Mouse (Mus musculus) embryonic facial prominence, embryonic 15.5 days (tissue): ENCODE measurements around the gene Col2a1. TPM values are rescaled to one million over a fixed set of nuclear protein-coding genes. Genes with fewer than 3 reads are reported as not detected.
A peak's percentile ranks its signal among the peaks of the same experiment; 100 is the strongest.

Source experiments
- ATAC-seq: fragments of 200-750 bp; cut with Nextera tagmentation; 2 replicates; pipeline ENCODE4 v1.8.0; 2017; ENCODE audit warnings: low read depth, moderate TSS enrichment; ENCODE audit not compliant: insufficient number of reproducible peaks, low FRiP score, low TSS enrichment
- H3K27ac ChIP-seq: fragments of 300-500 bp; sonication (generic); replicated peaks from 2 replicates; pipeline ENCODE4 v1.5.1; 2015; ENCODE audit warnings: mild to moderate bottlenecking, inconsistent platforms
- H3K27me3 ChIP-seq: fragments of 300-500 bp; sonication (generic); 2 replicates; pipeline ENCODE4 v1.6.1; 2015; ENCODE audit warnings: inconsistent platforms
- H3K36me3 ChIP-seq: fragments of 300-500 bp; sonication (generic); 2 replicates; pipeline ENCODE4 v1.6.1; 2015; ENCODE audit warnings: mild to moderate bottlenecking, inconsistent platforms
- H3K4me1 ChIP-seq: fragments of 300-500 bp; sonication (generic); 2 replicates; pipeline ENCODE4 v1.6.1; 2015; ENCODE audit warnings: inconsistent platforms
- H3K4me2 ChIP-seq: fragments of 300-500 bp; sonication (generic); replicated peaks from 2 replicates; pipeline ENCODE4 v1.6.1; 2015; ENCODE audit warnings: mild to moderate bottlenecking, inconsistent platforms
- H3K4me3 ChIP-seq: fragments of 300-500 bp; sonication (generic); replicated peaks from 2 replicates; pipeline ENCODE4 v1.5.1; 2015; ENCODE audit warnings: mild to moderate bottlenecking, inconsistent platforms
- H3K9ac ChIP-seq: fragments of 300-500 bp; sonication (generic); 2 replicates; pipeline ENCODE4 v1.6.1; 2015; ENCODE audit warnings: inconsistent platforms
- H3K9me3 ChIP-seq: fragments of 300-500 bp; sonication (generic); replicated peaks from 2 replicates; pipeline ENCODE4 v1.6.1; 2016; ENCODE audit warnings: inconsistent platforms
- WGBS: fragments of 180-500 bp; shearing (Covaris S2); methylation state at CpG from one replicate; pipeline ENCODE4 v1.1.7; 2015; 5-methylcytosine and 5-hydroxymethylcytosine counted together
- polyA plus RNA-seq: library from polyadenylated mRNA; unstranded; fragments of >200 nt; fragmentation: Nextera tagmentation; extraction: Ambion mirVana; gene quantifications from 2 replicates; pipeline ENCODE4 v1.2.1, GENCODE M21; 2015

Col2a1 gene
- polyA plus RNA-seq: 225 and 386 TPM in 2 replicates

- H3K4me2 ChIP-seq: peak within 1 kb of the TSS; percentile 89
- H3K4me3 ChIP-seq: peak within 1 kb of the TSS; percentile 41
- H3K9ac ChIP-seq: peak within 1 kb of the TSS; percentile 24
- H3K27ac ChIP-seq: peak within 1 kb of the TSS; percentile 65; the same call in 1 of the 2 replicates
- no peaks in the 10 kb centered on the region for H3K36me3 ChIP-seq
- peak; percentile 71 for ATAC-seq
- no peaks in the 10 kb centered on the region for H3K9me3 ChIP-seq
- H3K27me3 ChIP-seq: peaks cover 65% of the 10 kb centered on the region
- WGBS: under 1% methylated on average over 57 of the region's 59 CpGs
- peaks cover 44% of the 10 kb centered on the region for H3K4me1 ChIP-seq
Measured at GRCm38 (mm10) chr15:98003822-98004739, at the start of gene Col2a1. Gene Col2a1, minus strand, starts transcription at chr15:98004695.

DNA sequence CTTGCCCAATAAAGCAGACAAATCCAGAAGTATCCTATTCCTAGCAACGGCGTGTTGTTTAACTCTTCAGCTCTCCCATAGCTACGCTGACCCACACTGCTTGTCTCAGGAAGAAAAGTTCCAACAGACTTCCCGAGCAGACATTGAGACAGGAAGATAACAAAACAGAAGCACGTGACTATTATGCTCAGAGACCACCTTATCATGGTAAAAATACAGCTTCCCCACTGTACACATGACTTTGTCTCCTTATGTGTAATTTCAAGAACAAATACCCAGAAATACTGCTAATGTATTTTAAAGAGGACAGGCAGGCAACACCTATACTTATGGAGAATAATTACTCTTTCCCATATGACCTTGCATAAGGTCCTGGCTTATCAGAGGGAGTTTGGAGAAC is 47.2 kb upstream of the Col2a1 start:
- H3K4me1 ChIP-seq: no peaks in the 10 kb centered on the region
- H3K36me3 ChIP-seq: peaks cover 67% of the 10 kb centered on the region
- no peak for ATAC-seq
- H3K4me2 ChIP-seq: no peak overlapping the region
- H3K9ac ChIP-seq: no peak overlapping the region
- no peaks in the 10 kb centered on the region for H3K27me3 ChIP-seq
- H3K27ac ChIP-seq: no peak overlapping the region
- no peaks in the 10 kb centered on the region for H3K9me3 ChIP-seq
- no peak overlapping the region for H3K4me3 ChIP-seq
- WGBS: 86% methylated on average over 5 of the region's 5 CpGs

DNA sequence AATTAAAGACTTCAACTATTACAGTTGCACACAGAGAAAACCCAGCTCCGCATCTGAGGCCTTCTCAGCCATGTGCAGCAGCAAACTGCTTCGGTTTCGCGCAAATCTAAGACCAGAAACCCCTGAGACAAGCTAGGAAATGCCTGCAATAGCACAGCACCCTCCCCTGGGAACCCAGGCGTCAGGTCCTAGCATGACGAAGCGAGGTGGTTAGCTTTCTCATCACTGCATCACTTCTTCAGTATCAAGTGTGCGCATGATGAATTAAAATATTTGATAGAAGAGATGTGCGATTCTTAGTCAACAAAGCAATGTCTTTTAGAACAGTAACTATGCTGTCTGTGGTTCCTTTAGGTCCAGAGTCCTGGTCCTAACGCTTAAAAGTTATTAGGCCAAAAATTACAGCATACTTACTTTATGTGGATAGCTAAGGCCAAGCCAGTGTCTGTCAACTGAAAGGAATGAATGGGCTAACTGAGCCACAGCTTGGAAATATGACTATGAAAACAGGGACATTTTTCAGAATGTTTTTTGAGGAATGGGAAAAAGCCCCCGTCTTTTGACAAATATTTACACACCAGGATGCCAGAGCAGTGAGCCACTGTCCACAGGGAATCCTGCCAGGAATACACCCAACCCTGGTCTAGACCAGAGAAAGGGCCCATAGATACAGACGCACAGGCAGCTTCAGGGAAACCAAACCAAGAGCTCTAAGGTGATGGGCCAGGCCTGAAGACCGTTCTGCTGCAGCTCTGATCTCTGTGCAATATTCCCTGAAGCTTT is 44.6 kb upstream of the Col2a1 start:
- H3K9me3 ChIP-seq: no peaks in the 10 kb centered on the region
- no peak overlapping the region for H3K9ac ChIP-seq
- 85% methylated on average over 13 of the region's 13 CpGs for WGBS
- no peak for ATAC-seq
- H3K4me3 ChIP-seq: no peak overlapping the region
- H3K4me2 ChIP-seq: no peak overlapping the region
- H3K36me3 ChIP-seq: peaks cover 78% of the 10 kb centered on the region
- H3K27ac ChIP-seq: 0 out of 2 replicates have a peak overlapping the region, but pooled peaks have one; percentile 11
- H3K27me3 ChIP-seq: no peaks in the 10 kb centered on the region
- H3K4me1 ChIP-seq: no peaks in the 10 kb centered on the region

DNA sequence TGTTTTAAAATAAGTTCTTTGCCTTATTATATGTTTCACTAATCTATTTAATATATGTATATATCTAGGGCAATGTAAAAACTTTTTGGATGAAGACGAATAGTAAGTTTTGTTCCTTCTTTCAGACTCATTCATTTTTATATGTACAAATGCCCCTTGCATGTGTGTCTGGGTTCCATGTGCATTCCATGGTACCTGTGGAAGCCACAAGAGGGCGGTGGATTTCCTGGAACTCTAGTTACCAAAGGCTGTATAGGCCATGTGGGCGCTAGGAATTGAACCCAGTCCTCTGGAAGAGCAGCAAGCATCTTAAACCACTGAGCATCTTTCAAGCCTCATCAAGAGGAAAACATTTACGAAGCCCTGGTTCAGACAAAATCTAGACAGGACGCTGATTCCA is 39.9 kb upstream of the Col2a1 start:
- H3K4me2 ChIP-seq: no peak overlapping the region
- no peak for ATAC-seq
- no peaks in the 10 kb centered on the region for H3K9me3 ChIP-seq
- H3K4me3 ChIP-seq: no peak overlapping the region
- H3K4me1 ChIP-seq: no peaks in the 10 kb centered on the region
- H3K36me3 ChIP-seq: peaks cover 83% of the 10 kb centered on the region
- 95% methylated on average over 5 of the region's 5 CpGs for WGBS
- H3K27me3 ChIP-seq: no peaks in the 10 kb centered on the region
- H3K27ac ChIP-seq: no peak overlapping the region
- H3K9ac ChIP-seq: no peak overlapping the region

GRCm38 (mm10) chr15:98043967-98044366 is 39.5 kb upstream of the Col2a1 start:
- no peak overlapping the region for H3K4me2 ChIP-seq
- H3K9me3 ChIP-seq: no peaks in the 10 kb centered on the region
- no peak overlapping the region for H3K4me3 ChIP-seq
- H3K27ac ChIP-seq: no peak overlapping the region
- WGBS: 93% methylated on average over 6 of the region's 6 CpGs
- H3K36me3 ChIP-seq: peaks cover 82% of the 10 kb centered on the region
- ATAC-seq: no peak
- no peak overlapping the region for H3K9ac ChIP-seq
- no peaks in the 10 kb centered on the region for H3K27me3 ChIP-seq
- H3K4me1 ChIP-seq: no peaks in the 10 kb centered on the region

GRCm38 (mm10) chr15:98042508-98042907 is 38.0 kb upstream of the Col2a1 start:
- H3K9ac ChIP-seq: no peak overlapping the region
- H3K36me3 ChIP-seq: peaks cover 85% of the 10 kb centered on the region
- no peaks in the 10 kb centered on the region for H3K27me3 ChIP-seq
- no peak overlapping the region for H3K27ac ChIP-seq
- ATAC-seq: no peak
- no peak overlapping the region for H3K4me2 ChIP-seq
- WGBS: 86% methylated on average over 12 of the region's 12 CpGs
- H3K4me3 ChIP-seq: no peak overlapping the region
- no peaks in the 10 kb centered on the region for H3K9me3 ChIP-seq
- no peaks in the 10 kb centered on the region for H3K4me1 ChIP-seq

- no peak overlapping the region for H3K9ac ChIP-seq
- H3K4me3 ChIP-seq: no peak overlapping the region
- no peak overlapping the region for H3K4me2 ChIP-seq
- no peaks in the 10 kb centered on the region for H3K9me3 ChIP-seq
- H3K36me3 ChIP-seq: peaks cover 70% of the 10 kb centered on the region
- no peak overlapping the region for H3K27ac ChIP-seq
- no peak for ATAC-seq
- 92% methylated on average over 10 of the region's 10 CpGs for WGBS
- H3K27me3 ChIP-seq: no peaks in the 10 kb centered on the region
- peaks cover 6% of the 10 kb centered on the region; the same call in 1 of the 2 replicates for H3K4me1 ChIP-seq
Measured at GRCm38 (mm10) chr15:98039682-98040081, 35.2 kb upstream of the Col2a1 start.

- 93% methylated on average over 5 of the region's 5 CpGs for WGBS
- Histone ChIP-seq H3K4me1 (peaks cover 7% of the 10 kb centered on the region; the same call in 1 of the 2 replicates), H3K4me2 (no peak overlapping the region), H3K9ac (no peak overlapping the region), H3K36me3 (peaks cover 45% of the 10 kb centered on the region), H3K27me3 (no peaks in the 10 kb centered on the region), H3K9me3 (no peaks in the 10 kb centered on the region), H3K27ac (no peak overlapping the region), H3K4me3 (no peak overlapping the region)
- ATAC-seq: no peak
Measured at GRCm38 (mm10) chr15:98036578-98036977, 32.1 kb upstream of the Col2a1 start.

DNA sequence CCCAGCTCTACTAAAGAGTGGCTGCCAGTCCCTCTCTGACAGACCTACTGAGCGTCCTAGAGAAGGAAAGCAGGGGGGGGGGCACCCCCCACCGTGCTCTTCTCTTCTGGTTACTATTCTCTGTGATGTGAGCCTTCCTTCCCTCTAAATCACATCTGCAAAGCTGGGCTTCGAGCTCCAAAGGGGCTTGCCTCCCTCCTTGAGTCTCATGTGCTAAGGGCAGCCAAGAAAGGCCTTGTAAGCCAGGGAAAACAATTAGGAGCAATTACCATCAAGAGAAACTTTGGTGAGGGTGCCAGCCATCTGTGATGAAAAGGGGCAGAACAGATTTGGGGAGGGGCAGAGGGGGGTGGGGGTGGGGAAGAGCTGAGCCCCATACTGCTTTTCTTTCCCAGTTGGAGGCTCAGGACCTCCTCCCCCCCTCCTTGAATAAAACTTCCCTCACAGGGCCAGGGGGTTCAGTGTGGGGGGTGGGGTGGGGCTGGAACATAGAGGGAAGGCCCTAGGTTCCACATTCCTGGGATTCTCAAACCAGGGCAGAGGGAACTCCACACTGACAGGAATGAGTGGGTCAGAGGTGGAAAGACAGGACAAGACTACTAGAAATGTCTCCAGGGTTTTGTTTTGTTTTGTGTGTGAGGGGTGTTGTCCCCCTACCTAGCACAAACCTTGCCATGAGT is 30.7 kb upstream of the Col2a1 start:
- Histone ChIP-seq H3K4me3 (no peak overlapping the region), H3K9me3 (no peaks in the 10 kb centered on the region), H3K27me3 (no peaks in the 10 kb centered on the region), H3K27ac (no peak overlapping the region), H3K9ac (no peak overlapping the region), H3K4me2 (no peak overlapping the region), H3K4me1 (peaks cover 11% of the 10 kb centered on the region; the same call in 1 of the 2 replicates), H3K36me3 (peaks cover 31% of the 10 kb centered on the region)
- 9% methylated on average over 3 of the region's 3 CpGs for WGBS
- ATAC-seq: no peak

- Histone ChIP-seq H3K4me2 (no peak overlapping the region), H3K27me3 (no peaks in the 10 kb centered on the region), H3K9me3 (no peaks in the 10 kb centered on the region), H3K4me3 (no peak overlapping the region), H3K4me1 (peaks cover 17% of the 10 kb centered on the region), H3K27ac (no peak overlapping the region), H3K36me3 (peaks cover 18% of the 10 kb centered on the region), H3K9ac (no peak overlapping the region)
- 47% methylated on average over 9 of the region's 9 CpGs for WGBS
- ATAC-seq: peak; percentile 39; the same call in 1 of the 2 replicates
Measured at GRCm38 (mm10) chr15:98033233-98033748, 28.8 kb upstream of the Col2a1 start.
